Mouse (Mus musculus) cerebellum, adult 2 months (tissue): ENCODE results near the gene Jph4.

Experiments used
- CTCF ChIP-seq: fragments of 200-500 bp; IDR thresholded peaks from 2 replicates; pipeline ENCODE4 v1.5.1; 2011; ENCODE audit warnings: low read depth, mild to moderate bottlenecking, control low read depth, low read length, moderate library complexity, borderline replicate concordance; ENCODE audit not compliant: insufficient read depth
- POLR2A ChIP-seq: fragments of 200-500 bp; IDR thresholded peaks from 2 replicates; pipeline ENCODE4 v1.6.1; 2011; ENCODE audit warnings: low read length, control low read depth, borderline replicate concordance; ENCODE audit not compliant: insufficient read depth

DNA sequence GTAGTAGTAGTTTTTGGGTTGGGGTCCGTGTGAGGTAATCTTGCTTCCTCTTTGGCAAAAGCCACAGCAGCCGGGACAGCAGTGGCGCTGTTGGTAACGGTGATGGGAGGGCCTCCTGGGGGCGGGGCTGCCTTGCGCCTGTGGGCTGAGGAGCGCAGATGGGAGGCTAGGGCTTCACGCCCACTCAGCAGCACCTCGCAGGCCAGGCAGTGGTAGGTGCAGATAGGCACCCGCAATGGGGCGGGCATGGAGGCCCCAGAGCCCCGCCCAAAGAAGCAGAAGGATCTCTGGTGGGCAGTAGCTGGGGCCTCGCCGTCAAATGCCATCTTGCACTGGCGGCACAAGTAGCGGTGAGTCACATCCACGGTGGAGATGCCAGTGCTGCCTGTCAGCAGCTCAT lies 54.1 kb downstream of the Jph4 start:
- TF ChIP-seq POLR2A (0 out of 2 replicates have a peak, but pooled peaks have one; percentile 24), CTCF (no peak)
